Mouse (Mus musculus) layer of hippocampus, adult 9-11 months (tissue): ENCODE results near the gene Fam71b.
A peak's percentile ranks its signal among the peaks of the same experiment; 100 is the strongest.
"Not testable (repeated sequence)": the region's sequence is repeated elsewhere in the genome, so short reads cannot be mapped to it uniquely, and the experiment has no call there.

Source experiments
- DNase-seq: peaks from one replicate; pipeline ENCODE4 v3.0.0; 2022

Fam71b gene

GRCm38 (mm10) chr11:46384925-46385324, 11.4 kb upstream of the Fam71b start:
- no peak for DNase-seq

- DNase-seq = no peak
Measured at GRCm38 (mm10) chr11:46386556-46386955, 9.8 kb upstream of the Fam71b start.

- no peak for DNase-seq
Measured at GRCm38 (mm10) chr11:46387061-46387460, 9.3 kb upstream of the Fam71b start.

- DNase-seq = no peak
Measured at GRCm38 (mm10) chr11:46388438-46388837, 7.9 kb upstream of the Fam71b start.

- no peak for DNase-seq
Measured at GRCm38 (mm10) chr11:46389336-46390117, 6.8 kb upstream of the Fam71b start, which contains the start of gene Itk. Gene Itk, minus strand, starts transcription at chr11:46389515.

GRCm38 (mm10) chr11:46390621-46391020, 5.7 kb upstream of the Fam71b start:
- DNase-seq = no peak

GRCm38 (mm10) chr11:46392890-46393289, 3.5 kb upstream of the Fam71b start:
- DNase-seq = no peak

GRCm38 (mm10) chr11:46393413-46393812, 2.9 kb upstream of the Fam71b start:
- no peak for DNase-seq

- no peak for DNase-seq
Measured at GRCm38 (mm10) chr11:46395088-46395487, 1.3 kb upstream of the Fam71b start.

- DNase-seq = no peak
Measured at GRCm38 (mm10) chr11:46395698-46396097, 661 bp upstream of the Fam71b start.

- no peak for DNase-seq
Measured at GRCm38 (mm10) chr11:46396860-46397179, 461 bp downstream of the Fam71b start.

GRCm38 (mm10) chr11:46397900-46398299, 1.5 kb downstream of the Fam71b start:
- DNase-seq = no peak

- DNase-seq = no peak
Measured at GRCm38 (mm10) chr11:46398473-46398872, 2.1 kb downstream of the Fam71b start.

GRCm38 (mm10) chr11:46398933-46399383, 2.6 kb downstream of the Fam71b start:
- DNase-seq = no peak

GRCm38 (mm10) chr11:46401555-46401954, 5.2 kb downstream of the Fam71b start:
- DNase-seq = no peak

- DNase-seq = no peak
Measured at GRCm38 (mm10) chr11:46404986-46405385, 8.6 kb downstream of the Fam71b start.

GRCm38 (mm10) chr11:46406721-46407120, 10.4 kb downstream of the Fam71b start:
- DNase-seq = no peak

GRCm38 (mm10) chr11:46410018-46410563, 13.7 kb downstream of the Fam71b start:
- DNase-seq = no peak

- DNase-seq = no peak
Measured at GRCm38 (mm10) chr11:46418438-46418837, 22.1 kb downstream of the Fam71b start.

- DNase-seq = no peak
Measured at GRCm38 (mm10) chr11:46418860-46419259, 22.5 kb downstream of the Fam71b start.

GRCm38 (mm10) chr11:46421086-46421888, 24.9 kb downstream of the Fam71b start:
- DNase-seq = no peak

- not testable (repeated sequence) for DNase-seq
Measured at GRCm38 (mm10) chr11:46428131-46428530, 31.8 kb downstream of the Fam71b start.

- no peak for DNase-seq
Measured at GRCm38 (mm10) chr11:46430123-46430522, 33.8 kb downstream of the Fam71b start.

GRCm38 (mm10) chr11:46431129-46431528, 34.8 kb downstream of the Fam71b start:
- DNase-seq = peak; percentile 92
